ENCODE assay signal across 1 mouse cellular context in the genomic region with DNA sequence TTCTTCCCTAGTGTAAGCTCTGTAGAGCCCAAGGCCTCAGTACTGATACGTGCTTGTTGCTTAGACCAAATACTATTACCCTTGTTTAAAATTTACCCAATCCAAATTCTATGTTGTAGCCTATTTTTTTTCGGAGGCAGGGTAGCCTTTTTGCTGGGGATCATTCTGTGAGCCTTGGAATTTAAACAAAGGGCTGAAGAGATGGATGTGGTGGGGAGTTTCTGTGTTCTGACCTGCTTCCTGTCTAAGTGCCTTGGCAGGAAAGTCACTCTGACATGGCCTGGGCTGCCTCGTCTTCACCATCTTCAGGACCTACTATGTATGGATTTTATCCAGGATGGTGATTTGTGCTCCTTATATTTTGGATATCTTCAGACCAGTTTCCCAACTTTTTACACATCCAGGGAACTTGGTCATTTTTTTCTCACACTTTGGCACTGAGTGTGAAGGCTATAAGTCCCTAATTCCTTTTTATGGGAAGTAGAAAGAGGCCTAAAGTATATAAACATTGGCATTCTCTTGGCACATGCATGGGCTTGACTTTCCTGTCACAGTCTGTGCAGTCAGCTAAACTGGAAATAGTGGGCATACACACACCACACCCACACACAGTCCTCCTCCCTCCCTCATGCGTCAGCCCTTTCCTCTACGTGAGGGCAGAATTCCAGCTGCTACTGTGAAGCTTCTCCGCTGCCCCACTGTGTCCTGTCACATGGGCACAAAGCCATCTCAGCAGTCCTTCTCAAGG.
TF ChIP-seq lines count a peak whose summit lies in the region.

No protein-coding gene starts in this region.

TF ChIP-seq in CH12.LX, 34 proteins besides CTCF, POLR2A, EP300 and RAD21 (continued from another document):
- no peak for TF ChIP-seq HCFC1 (IDR thresholded peaks at IDR 0.05; ENCODE audit: low read depth, low read length)
- TF ChIP-seq CHD2 (IDR thresholded peaks at IDR 0.05; ENCODE audit: low read length): no peak
- no peak for TF ChIP-seq MAFK (IDR thresholded peaks at IDR 0.05; ENCODE audit: insufficient replicate concordance, low read length)
- no peak for TF ChIP-seq E2F4 (IDR thresholded peaks at IDR 0.05; ENCODE audit: insufficient replicate concordance, low read depth, low read length)
- no peak for TF ChIP-seq RCOR1 (conservative IDR thresholded peaks at IDR 0.05; ENCODE audit: low read depth, low read length)
- TF ChIP-seq TCF12 (IDR thresholded peaks at IDR 0.05; ENCODE audit: low read depth, low read length): peak; percentile 34; the same call in 1 of the 2 replicates
- TF ChIP-seq NELFE (IDR thresholded peaks at IDR 0.05; ENCODE audit: low read depth, low read length): no peak
- TF ChIP-seq PAX5 (IDR thresholded peaks at IDR 0.05; ENCODE audit: low read length): no peak
- TF ChIP-seq TBP (conservative IDR thresholded peaks at IDR 0.05; ENCODE audit: low read depth, low read length): 0 out of 2 replicates have a peak, but pooled peaks have one; percentile 16
- no peak for TF ChIP-seq JUN (IDR thresholded peaks at IDR 0.05; ENCODE audit: insufficient read depth, low read depth, low read length)
- peak; percentile 24 for TF ChIP-seq USF1 (IDR thresholded peaks at IDR 0.05; ENCODE audit: low read depth, low read length)
- TF ChIP-seq UBTF (IDR thresholded peaks at IDR 0.05; ENCODE audit: low read depth, low read length): no peak
- peak; percentile 48; the same call in 1 of the 2 replicates for TF ChIP-seq MEF2A (IDR thresholded peaks at IDR 0.05; ENCODE audit: borderline replicate concordance, low read depth, low read length)
- TF ChIP-seq MAX (IDR thresholded peaks at IDR 0.05; ENCODE audit: low read length): no peak; the same call in 1 of the 2 replicates
- no peak for TF ChIP-seq SMC3 (IDR thresholded peaks at IDR 0.05; ENCODE audit: low read depth, low read length)
- TF ChIP-seq ZC3H11A (IDR thresholded peaks at IDR 0.05; ENCODE audit: low read depth, low read length): no peak
- no peak; the same call in 1 of the 2 replicates for TF ChIP-seq ETS1 (conservative IDR thresholded peaks at IDR 0.05; ENCODE audit: low read depth, low read length)
- TF ChIP-seq CHD1 (IDR thresholded peaks at IDR 0.05; ENCODE audit: low read depth, low read length): no peak
- TF ChIP-seq KAT2A (IDR thresholded peaks at IDR 0.05; ENCODE audit: insufficient replicate concordance, low read length): no peak
- TF ChIP-seq JUND (conservative IDR thresholded peaks at IDR 0.05; ENCODE audit: low read depth, low read length): no peak
- TF ChIP-seq ELF1 (IDR thresholded peaks at IDR 0.05; ENCODE audit: low read depth, low read length): peak; percentile 24; the same call in 1 of the 2 replicates
- TF ChIP-seq BHLHE40 (IDR thresholded peaks at IDR 0.05; ENCODE audit: low read depth, low read length): peak; percentile 57; the same call in 1 of the 2 replicates
